Mouse (Mus musculus) thymus, adult 2 months (tissue): ENCODE results near the gene Tdg.

Source experiments
- CTCF ChIP-seq: fragments of 200-500 bp; IDR thresholded peaks from 2 replicates; pipeline ENCODE4 v1.5.1; 2012; ENCODE audit warnings: mild to moderate bottlenecking, control low read depth, low read length, moderate library complexity, borderline replicate concordance; ENCODE audit not compliant: control insufficient read depth, poor library complexity, insufficient read depth; ENCODE audit errors: extremely low read depth
- POLR2A ChIP-seq: fragments of 200-500 bp; IDR thresholded peaks from 2 replicates; pipeline ENCODE4 v1.6.1; 2012; ENCODE audit warnings: mild to moderate bottlenecking, low read length, control low read depth, moderate library complexity; ENCODE audit not compliant: control insufficient read depth, poor library complexity, insufficient read depth; ENCODE audit errors: extremely low read depth

DNA sequence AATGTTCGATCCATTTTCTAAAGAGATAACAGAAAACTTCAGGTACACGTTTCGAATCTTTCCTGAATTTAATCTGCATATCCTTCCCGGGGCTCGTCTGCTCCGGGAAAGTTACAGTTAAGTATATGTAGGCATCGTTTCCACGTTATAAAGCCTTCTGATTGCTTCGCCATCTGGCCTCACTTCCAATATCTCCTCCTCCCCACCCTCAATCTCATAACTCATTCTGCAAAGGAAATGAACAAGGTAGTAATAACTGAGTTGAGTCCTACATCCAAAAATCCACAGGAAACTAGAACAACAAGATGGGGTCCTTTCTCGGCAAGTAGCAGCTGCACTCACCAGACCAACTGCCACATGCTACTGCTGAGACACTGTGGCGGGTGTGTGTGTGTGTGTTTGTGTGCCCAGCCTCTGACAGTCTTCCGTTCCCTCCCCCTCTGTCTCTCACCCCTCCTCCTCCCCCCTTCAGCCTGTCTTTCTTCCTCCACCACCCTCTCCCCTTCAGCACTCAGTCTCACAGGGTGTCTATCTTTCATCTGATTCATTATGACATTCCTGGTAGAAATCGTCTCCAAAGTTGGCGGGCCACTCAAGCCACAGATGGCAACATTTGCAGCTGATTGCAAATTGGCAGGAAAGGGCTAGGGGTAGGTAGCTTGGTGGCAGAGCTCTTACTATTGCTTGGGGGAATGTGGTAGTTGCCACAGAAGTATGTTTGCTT lies 32.8 kb downstream of the Tdg start:
- TF ChIP-seq CTCF, result no peak
- TF ChIP-seq POLR2A, result 0 out of 2 replicates have a peak, but pooled peaks have one; percentile 39
